Mouse (Mus musculus) lung, embryonic 16.5 days (tissue): ENCODE results near the gene Nudt4. TPM values are rescaled to one million over a fixed set of nuclear protein-coding genes. Genes with fewer than 3 reads are reported as not detected.

ENCODE experiments used
- ATAC-seq: fragments of 200-750 bp; cut with Nextera tagmentation; 2 replicates; pipeline ENCODE4 v1.8.0; 2017; ENCODE audit warnings: low read depth, mild to moderate bottlenecking, moderate library complexity
- H3K27ac ChIP-seq: fragments of 300-500 bp; sonication (generic); 2 replicates; pipeline ENCODE4 v1.5.1; 2014; ENCODE audit warnings: mild to moderate bottlenecking, control low read depth, low read length
- H3K27me3 ChIP-seq: fragments of 300-500 bp; sonication (generic); 2 replicates; pipeline ENCODE4 v1.6.1; 2014; ENCODE audit warnings: low read depth, low read length, mixed read lengths; ENCODE audit not compliant: control insufficient read depth, insufficient read depth
- H3K36me3 ChIP-seq: fragments of 300-500 bp; sonication (generic); 2 replicates; pipeline ENCODE4 v1.6.1; 2014; ENCODE audit warnings: low read length; ENCODE audit not compliant: control insufficient read depth, insufficient read depth
- H3K4me1 ChIP-seq: fragments of 300-500 bp; sonication (generic); replicated peaks from 2 replicates; pipeline ENCODE4 v1.6.1; 2014; ENCODE audit warnings: low read length, mixed read lengths; ENCODE audit not compliant: control insufficient read depth, insufficient read depth
- H3K4me2 ChIP-seq: fragments of 300-500 bp; sonication (generic); 2 replicates; pipeline ENCODE4 v1.6.1; 2014; ENCODE audit warnings: low read depth, low read length, control low read depth
- H3K4me3 ChIP-seq: fragments of 300-500 bp; sonication (generic); 2 replicates; pipeline ENCODE4 v1.5.1; 2014; ENCODE audit warnings: mild to moderate bottlenecking, low read length, control low read depth
- H3K9ac ChIP-seq: fragments of 300-500 bp; sonication (generic); 2 replicates; pipeline ENCODE4 v1.6.1; 2014; ENCODE audit warnings: low read length, control low read depth
- H3K9me3 ChIP-seq: fragments of 300-500 bp; sonication (generic); 2 replicates; pipeline ENCODE4 v1.6.1; 2016; ENCODE audit warnings: low read length; ENCODE audit not compliant: control insufficient read depth
- WGBS: fragments of 180-500 bp; shearing (Covaris S2); extraction: QIAGEN DNeasy Blood & Tissue Kit; methylation state at CpG from one replicate; pipeline ENCODE4 v1.1.7; 2014; 5-methylcytosine and 5-hydroxymethylcytosine counted together
- polyA plus RNA-seq: library from polyadenylated mRNA; unstranded; fragments of >200 nt; fragmentation: Nextera tagmentation; extraction: Ambion mirVana; gene quantifications from 2 replicates; pipeline ENCODE4 v1.2.1, GENCODE M21; 2015

Gene Nudt4
- polyA plus RNA-seq, 1 experiment from 2014 or later, result 59.3 TPM

DNA sequence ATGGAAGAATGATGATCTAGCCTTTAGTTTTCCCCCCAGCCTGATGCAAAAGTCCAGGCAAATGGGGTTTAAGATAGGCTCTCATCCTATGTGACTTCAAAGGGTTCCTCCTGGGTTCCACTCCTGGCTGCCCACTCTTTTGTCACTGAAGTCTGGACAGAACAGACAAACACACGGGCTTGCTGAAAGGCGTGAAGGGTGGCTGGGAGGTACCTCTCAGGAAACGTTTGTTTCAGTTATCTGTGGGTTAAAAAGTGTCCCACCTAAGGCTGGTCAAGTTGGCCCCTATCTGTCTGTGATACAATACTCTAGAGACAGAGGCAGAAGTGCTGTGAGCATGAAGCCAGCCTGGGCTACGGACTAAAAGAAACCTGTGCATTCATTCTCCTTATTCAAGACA lies 11.0 kb upstream of the Nudt4 start:
- H3K9me3 ChIP-seq, result no peaks in the 10 kb centered on the region
- H3K27me3 ChIP-seq, result no peaks in the 10 kb centered on the region
- no peak overlapping the region for H3K4me3 ChIP-seq
- 46% methylated on average over 4 of the region's 4 CpGs for WGBS
- peaks cover 12% of the 10 kb centered on the region for H3K4me1 ChIP-seq
- H3K4me2 ChIP-seq, result no peak overlapping the region
- ATAC-seq, result no peak
- H3K9ac ChIP-seq, result no peak overlapping the region
- H3K36me3 ChIP-seq, result no peaks in the 10 kb centered on the region
- H3K27ac ChIP-seq, result no peak overlapping the region

DNA sequence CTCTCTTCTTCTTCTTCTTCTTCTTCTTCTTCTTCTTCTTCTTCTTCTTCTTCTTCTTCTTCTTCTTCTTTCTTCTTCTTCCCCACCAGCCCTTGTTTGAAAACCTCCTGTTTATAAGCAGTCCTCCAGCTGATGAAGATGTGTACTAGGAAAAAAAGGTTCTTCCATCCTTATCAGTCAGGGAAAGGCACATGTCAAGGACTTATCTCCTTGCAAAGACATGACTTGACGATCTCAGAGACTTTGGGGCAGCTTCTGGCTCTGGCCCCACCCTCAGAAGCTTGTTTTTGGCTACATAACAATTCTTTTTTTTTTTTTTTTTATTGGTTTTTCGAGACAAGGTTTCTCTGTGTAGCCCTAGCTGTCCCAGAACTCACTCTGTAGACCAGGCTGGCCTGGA lies 5.5 kb upstream of the Nudt4 start:
- H3K27me3 ChIP-seq, result no peaks in the 10 kb centered on the region
- ATAC-seq, result no peak
- no peak overlapping the region for H3K9ac ChIP-seq
- H3K4me3 ChIP-seq, result no peak overlapping the region
- H3K4me2 ChIP-seq, result no peak overlapping the region
- H3K27ac ChIP-seq, result no peak overlapping the region
- H3K4me1 ChIP-seq, result peaks cover 12% of the 10 kb centered on the region
- WGBS, result 45% methylated on average over 2 of the region's 2 CpGs
- H3K36me3 ChIP-seq, result no peaks in the 10 kb centered on the region
- no peaks in the 10 kb centered on the region for H3K9me3 ChIP-seq

DNA sequence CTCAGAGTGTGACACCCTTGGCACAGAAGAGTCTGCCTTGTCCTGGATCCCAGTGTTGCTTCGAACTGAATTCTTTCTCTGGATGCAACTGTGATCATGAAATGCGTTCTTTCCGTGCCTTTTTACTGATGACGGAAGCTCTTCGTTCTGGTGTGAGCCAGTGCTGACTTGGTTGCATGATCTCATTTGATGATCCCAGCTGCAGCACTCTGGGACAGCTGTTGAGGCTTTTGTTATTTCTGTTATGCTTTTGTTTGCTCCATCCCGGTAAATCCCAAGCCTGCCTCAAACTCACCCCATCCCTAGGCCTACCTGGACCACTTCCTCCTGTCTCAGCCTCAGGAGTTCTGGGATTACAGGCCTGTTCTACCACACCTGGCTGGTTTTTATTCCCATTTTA lies 4.1 kb upstream of the Nudt4 start:
- Histone ChIP-seq H3K9me3 (no peaks in the 10 kb centered on the region), H3K4me3 (no peak overlapping the region), H3K9ac (no peak overlapping the region), H3K4me1 (peaks cover 12% of the 10 kb centered on the region), H3K27me3 (no peaks in the 10 kb centered on the region), H3K27ac (no peak overlapping the region), H3K36me3 (no peaks in the 10 kb centered on the region), H3K4me2 (no peak overlapping the region)
- 80% methylated on average over 6 of the region's 6 CpGs for WGBS
- no peak for ATAC-seq

DNA sequence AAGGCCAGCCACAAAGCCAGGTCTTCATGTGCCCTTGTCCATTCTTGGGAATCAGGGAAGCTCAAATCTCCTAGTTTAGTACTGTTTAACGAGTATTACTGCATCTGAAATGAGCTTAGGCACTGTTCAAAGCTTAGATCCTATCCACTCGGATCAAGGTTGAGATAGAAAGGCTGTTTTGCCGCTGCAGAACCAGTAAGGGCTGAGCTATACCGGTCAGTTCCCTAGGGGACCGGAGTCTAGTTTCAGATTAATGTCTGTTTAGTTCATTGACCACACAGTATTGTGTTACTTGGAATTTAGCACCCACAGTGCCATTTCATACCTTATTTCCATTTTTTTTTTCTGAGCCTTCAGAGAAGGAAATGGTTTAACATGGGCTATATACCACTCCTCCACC lies 3.6 kb upstream of the Nudt4 start:
- 73% methylated on average over 5 of the region's 5 CpGs for WGBS
- H3K4me3 ChIP-seq, result no peak overlapping the region
- no peaks in the 10 kb centered on the region for H3K36me3 ChIP-seq
- H3K9me3 ChIP-seq, result no peaks in the 10 kb centered on the region
- H3K27ac ChIP-seq, result no peak overlapping the region
- no peak for ATAC-seq
- peaks cover 12% of the 10 kb centered on the region for H3K4me1 ChIP-seq
- no peak overlapping the region for H3K4me2 ChIP-seq
- H3K9ac ChIP-seq, result no peak overlapping the region
- H3K27me3 ChIP-seq, result no peaks in the 10 kb centered on the region

DNA sequence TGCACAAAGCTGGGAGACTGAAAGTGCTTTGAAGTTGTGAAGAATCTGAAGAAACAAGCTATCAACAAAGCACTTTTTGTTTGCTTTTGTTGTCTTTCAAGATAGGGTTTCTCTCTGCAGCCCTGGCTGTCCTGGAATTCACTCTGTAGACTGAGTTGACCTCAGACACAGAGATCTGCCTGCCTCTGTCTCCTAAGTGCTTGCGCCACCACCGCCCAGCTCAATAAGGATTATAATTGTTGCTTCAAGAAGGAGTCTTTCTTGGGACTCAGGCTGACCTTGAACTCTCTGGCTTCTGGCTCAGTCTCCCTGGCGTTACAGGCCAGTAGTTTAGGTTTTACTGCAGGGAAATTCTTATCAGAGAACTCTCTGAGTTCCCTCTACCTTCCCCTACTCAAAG lies 2.8 kb upstream of the Nudt4 start:
- Histone ChIP-seq H3K27me3 (no peaks in the 10 kb centered on the region), H3K27ac (no peak overlapping the region), H3K4me1 (peaks cover 16% of the 10 kb centered on the region), H3K9me3 (no peaks in the 10 kb centered on the region), H3K36me3 (no peaks in the 10 kb centered on the region), H3K9ac (no peak overlapping the region), H3K4me3 (no peak overlapping the region), H3K4me2 (no peak overlapping the region)
- WGBS, result 83% methylated on average over 3 of the region's 3 CpGs
- ATAC-seq, result no peak

DNA sequence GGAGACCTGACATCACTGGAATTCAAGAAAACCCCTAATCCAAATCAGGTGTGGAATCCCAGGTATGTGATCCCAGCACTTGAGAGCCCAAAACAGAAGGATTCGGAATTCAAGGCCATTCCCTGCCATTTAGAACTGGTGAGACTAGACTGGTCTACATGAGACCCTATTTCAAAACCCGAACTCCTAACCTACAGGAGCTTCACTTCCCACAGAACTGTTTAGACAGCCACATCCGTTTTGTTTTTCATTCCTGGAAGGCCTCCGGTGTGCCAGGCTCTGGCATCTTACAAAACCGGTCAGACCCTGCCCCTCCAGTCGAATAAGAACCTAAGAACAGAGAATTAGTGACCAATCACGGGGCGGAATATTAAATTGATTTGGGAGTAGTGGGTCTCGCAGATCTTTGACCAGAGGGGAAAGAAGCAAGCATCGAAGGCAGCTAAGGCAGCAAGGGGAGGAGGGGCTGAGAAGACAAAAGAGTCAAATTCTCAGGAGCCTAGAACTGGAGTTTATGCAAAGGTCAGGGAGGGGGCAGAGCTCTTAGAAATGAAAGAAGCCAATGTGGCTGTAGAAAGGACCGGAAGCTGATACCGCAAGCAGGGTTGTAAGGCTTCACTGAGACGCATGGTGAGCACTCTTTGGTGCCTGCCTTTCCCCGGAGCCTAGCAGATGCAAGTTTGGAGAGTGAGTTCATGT lies 1.4 kb upstream of the Nudt4 start:
- Histone ChIP-seq H3K9me3 (no peaks in the 10 kb centered on the region), H3K9ac (peak overlapping the region; percentile 21; the same call in 1 of the 2 replicates), H3K36me3 (no peaks in the 10 kb centered on the region), H3K27me3 (no peaks in the 10 kb centered on the region), H3K4me2 (peak overlapping the region; percentile 22), H3K27ac (peak overlapping the region; percentile 21), H3K4me3 (no peak overlapping the region; the same call in 1 of the 2 replicates), H3K4me1 (peaks cover 27% of the 10 kb centered on the region)
- WGBS, result 20% methylated on average over 14 of the region's 14 CpGs
- ATAC-seq, result no peak

DNA sequence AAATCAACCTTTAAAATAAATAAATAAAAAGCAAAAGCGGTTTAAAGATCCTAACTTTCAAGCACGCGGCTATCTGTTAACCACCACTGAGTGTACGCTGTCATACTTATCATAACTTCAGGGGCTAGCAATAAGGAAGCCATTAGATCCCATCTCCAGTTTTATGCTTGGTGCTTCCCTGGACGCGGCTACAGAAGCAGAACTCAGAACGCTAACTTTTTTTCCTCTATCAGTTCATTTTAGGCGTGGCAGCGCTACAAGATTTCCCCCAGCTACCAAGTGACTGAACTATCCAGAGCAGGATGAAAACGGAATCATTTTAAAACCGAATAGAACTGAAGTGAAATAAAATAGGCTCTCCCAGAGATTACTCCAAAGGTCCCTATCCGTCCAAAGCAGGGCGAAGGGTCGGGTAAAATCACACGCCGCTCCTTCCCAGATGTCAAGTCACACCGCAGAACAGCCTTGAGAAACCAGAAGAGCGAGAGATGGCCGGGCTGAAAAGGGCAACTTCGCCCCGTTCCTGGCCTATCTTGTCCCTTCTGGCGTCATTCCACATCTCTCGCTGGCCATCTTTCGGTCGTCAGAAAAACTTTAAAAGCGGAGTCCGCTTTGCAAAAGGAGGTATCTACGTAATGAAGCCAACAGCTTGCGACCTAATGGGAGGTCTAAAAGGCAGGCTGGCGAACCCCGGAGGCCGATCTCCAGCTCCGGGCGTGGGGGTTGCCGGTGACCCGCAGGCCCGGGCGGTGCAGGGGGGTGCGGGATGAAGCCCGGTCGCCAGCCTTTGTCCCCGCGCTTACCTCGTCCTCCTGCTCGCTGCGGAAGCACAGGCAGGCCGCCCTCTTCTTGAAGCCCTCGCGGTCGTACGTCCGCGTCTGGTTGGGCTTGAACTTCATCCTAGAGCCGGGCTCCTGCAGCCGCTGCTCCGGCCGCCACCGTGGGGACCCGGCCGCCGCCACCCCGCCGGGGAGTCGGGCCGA lies 796 bp downstream of the Nudt4 start:
- WGBS, result under 1% methylated on average over 61 of the region's 65 CpGs
- Histone ChIP-seq H3K4me2 (peak overlapping the region; percentile 70), H3K27ac (peak overlapping the region; percentile 77), H3K36me3 (no peaks in the 10 kb centered on the region), H3K4me3 (peak overlapping the region; percentile 89), H3K9ac (peak overlapping the region; percentile 94), H3K9me3 (no peaks in the 10 kb centered on the region), H3K27me3 (no peaks in the 10 kb centered on the region), H3K4me1 (peaks cover 35% of the 10 kb centered on the region)
- ATAC-seq, result peak; percentile 51

DNA sequence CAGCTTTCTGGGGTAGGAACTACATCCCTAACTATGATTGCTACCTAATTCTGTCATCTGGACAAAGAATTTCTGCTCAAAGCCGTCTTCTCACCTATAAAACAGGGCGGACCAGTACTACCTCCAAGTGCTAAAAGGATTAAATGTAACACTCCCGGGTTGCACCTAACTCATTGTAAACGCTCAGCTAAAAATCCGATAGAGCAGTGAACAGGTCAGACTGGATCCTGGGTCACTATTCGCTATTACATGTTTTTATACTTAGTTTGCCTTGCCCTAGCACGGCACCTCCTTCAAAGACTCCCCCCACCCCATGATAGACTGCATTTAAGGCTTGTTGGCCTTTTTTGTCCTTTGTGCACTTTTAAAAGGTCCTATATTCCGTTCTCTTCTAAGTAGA lies 1.6 kb downstream of the Nudt4 start:
- no peaks in the 10 kb centered on the region for H3K27me3 ChIP-seq
- H3K4me2 ChIP-seq, result peak overlapping the region; percentile 70
- H3K9me3 ChIP-seq, result no peaks in the 10 kb centered on the region
- H3K9ac ChIP-seq, result peak overlapping the region; percentile 94
- WGBS, result 3% methylated on average over 8 of the region's 8 CpGs
- H3K27ac ChIP-seq, result no peak overlapping the region
- peak overlapping the region; percentile 89 for H3K4me3 ChIP-seq
- H3K36me3 ChIP-seq, result no peaks in the 10 kb centered on the region
- H3K4me1 ChIP-seq, result peaks cover 35% of the 10 kb centered on the region
- no peak for ATAC-seq

DNA sequence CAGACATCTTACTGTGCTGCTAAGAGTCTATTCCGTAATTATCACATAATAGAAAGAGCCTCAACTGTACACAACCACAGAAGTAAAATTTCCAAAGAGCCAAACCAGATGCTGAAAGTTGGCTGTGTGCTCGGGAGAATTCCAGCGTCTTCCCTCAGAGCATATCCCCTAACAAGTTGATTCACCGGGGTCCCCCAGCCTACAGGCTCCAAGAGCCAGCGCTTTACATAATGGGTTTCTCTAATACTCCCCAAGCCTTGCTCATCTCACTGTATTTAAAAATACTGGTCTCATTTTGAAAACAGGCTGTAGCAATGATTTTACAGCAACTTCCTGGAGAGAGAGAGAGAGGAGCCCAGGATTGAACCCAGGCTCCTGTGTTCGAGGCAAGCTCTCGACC lies 2.3 kb downstream of the Nudt4 start:
- peak overlapping the region; percentile 94 for H3K9ac ChIP-seq
- H3K36me3 ChIP-seq, result no peaks in the 10 kb centered on the region
- no peaks in the 10 kb centered on the region for H3K27me3 ChIP-seq
- peak overlapping the region; percentile 89 for H3K4me3 ChIP-seq
- peak overlapping the region; percentile 70 for H3K4me2 ChIP-seq
- no peak overlapping the region for H3K27ac ChIP-seq
- no peak for ATAC-seq
- 31% methylated on average over 7 of the region's 7 CpGs for WGBS
- H3K9me3 ChIP-seq, result no peaks in the 10 kb centered on the region
- H3K4me1 ChIP-seq, result peaks cover 35% of the 10 kb centered on the region
